In genomic region chr11:69998567-69999491, GRCm38 (mm10) we compare ENCODE assay signal across 9 mouse cellular contexts. TPM values are rescaled to one million over a fixed set of nuclear protein-coding genes. Genes with fewer than 3 reads are reported as not detected.
DNase-seq lines count a peak whose midpoint lies in the region; ATAC-seq lines count a peak whose summit lies in the region.
"Had no signal": no experiment of that assay in that cellular context is flagged by ENCODE, and none has a peak within 500 bp of the region (broad histone marks: within the 10 kb centered on the region; RNA-seq: fewer than 3 reads in every experiment).

No protein-coding gene starts in this region.

- H3K4me3 ChIP-seq in neural tube, embryonic 13.5 days, result peak overlapping the region; percentile 92
- 0 out of 2 replicates have a peak overlapping the region, but pooled peaks have one; percentile 94 for H3K4me3 ChIP-seq in hindbrain, embryonic 15.5 days
- no peak overlapping the region for H3K4me3 ChIP-seq in stomach, embryonic 15.5 days (replicated peaks)
- H3K4me3 ChIP-seq: lung, embryonic 15.5 days had no signal

- 92% methylated on average over 27 of the region's 27 CpGs for WGBS in neural tube, embryonic 13.5 days
- WGBS in hindbrain, embryonic 15.5 days, result 92% methylated on average over 27 of the region's 27 CpGs
- 91% methylated on average over 27 of the region's 27 CpGs for WGBS in stomach, embryonic 15.5 days

- H3K9me3 ChIP-seq in neural tube, embryonic 13.5 days, result no peaks in the 10 kb centered on the region
- H3K9me3 ChIP-seq in hindbrain, embryonic 15.5 days, result no peaks in the 10 kb centered on the region
- no peaks in the 10 kb centered on the region for H3K9me3 ChIP-seq in stomach, embryonic 15.5 days
- H3K9me3 ChIP-seq: lung, embryonic 15.5 days had no signal

- H3K4me2 ChIP-seq in neural tube, embryonic 13.5 days, result peak overlapping the region; percentile 65; the same call in 1 of the 2 replicates
- no peak overlapping the region for H3K4me2 ChIP-seq in hindbrain, embryonic 15.5 days
- H3K4me2 ChIP-seq in stomach, embryonic 15.5 days, result no peak overlapping the region

- ATAC-seq in neural tube, embryonic 13.5 days (ENCODE audit: low read depth), result no peak
- ATAC-seq in hindbrain, embryonic 15.5 days (ENCODE audit: low FRiP score, low read depth), result no peak
- no peak for ATAC-seq in stomach, embryonic 15.5 days (ENCODE audit: insufficient read depth, low FRiP score, low read depth)

- no peaks in the 10 kb centered on the region for H3K27me3 ChIP-seq in neural tube, embryonic 13.5 days
- no peaks in the 10 kb centered on the region for H3K27me3 ChIP-seq in hindbrain, embryonic 15.5 days
- H3K27me3 ChIP-seq in stomach, embryonic 15.5 days (replicated peaks), result no peaks in the 10 kb centered on the region
- H3K27me3 ChIP-seq: lung, embryonic 15.5 days had no signal

- peak; percentile 96 for DNase-seq in heart, adult 11 months
- DNase-seq in heart, postnatal 14 days, result no peak
- no peak for DNase-seq in neural tube, embryonic 10.5 days (ENCODE audit: extremely low spot score, low spot score)
- DNase-seq in adrenal gland, postnatal 10 days, result no peak
- DNase-seq in left cerebral cortex, postnatal 25 days (ENCODE audit: low spot score in 2 of 2), result no peak

- no peak overlapping the region for H3K9ac ChIP-seq in neural tube, embryonic 13.5 days
- no peak overlapping the region for H3K9ac ChIP-seq in hindbrain, embryonic 15.5 days
- H3K9ac ChIP-seq in stomach, embryonic 15.5 days, result no peak overlapping the region
- H3K9ac ChIP-seq: lung, embryonic 15.5 days had no signal

- peaks cover 63% of the 10 kb centered on the region for H3K4me1 ChIP-seq in neural tube, embryonic 13.5 days (replicated peaks)
- H3K4me1 ChIP-seq in hindbrain, embryonic 15.5 days (replicated peaks), result peaks cover 61% of the 10 kb centered on the region
- peaks cover 35% of the 10 kb centered on the region for H3K4me1 ChIP-seq in stomach, embryonic 15.5 days

- intact Hi-C loops in heart, postnatal 14 days (cut with DNase I), result loop anchor here (10.0 kb wide), 1 partner anchor 656 kb away; the partner anchor contains the start of genes Eno3 and Pfn1
- intact Hi-C loops in left cerebral cortex, postnatal 25 days (cut with DNase I), result no loop called here

- peaks cover 37% of the 10 kb centered on the region for H3K36me3 ChIP-seq in neural tube, embryonic 13.5 days
- peaks cover 27% of the 10 kb centered on the region for H3K36me3 ChIP-seq in hindbrain, embryonic 15.5 days
- peaks cover 27% of the 10 kb centered on the region for H3K36me3 ChIP-seq in stomach, embryonic 15.5 days

- H3K27ac ChIP-seq in neural tube, embryonic 13.5 days (replicated peaks), result 0 out of 2 replicates have a peak overlapping the region, but pooled peaks have one; percentile 61
- no peak overlapping the region for H3K27ac ChIP-seq in hindbrain, embryonic 15.5 days (replicated peaks)
- H3K27ac ChIP-seq in stomach, embryonic 15.5 days, result 0 out of 2 replicates have a peak overlapping the region, but pooled peaks have one; percentile 21

RNA-seq across cellular contexts. Expression of gene Dvl2, which starts 1.6 kb away (rescaled TPM):
- total RNA-seq in heart, postnatal 14 days (2021), result 1 to 10 TPM; 7.2 to 9.2 TPM
- 26.7 and 28.8 TPM in 2 replicates for polyA plus RNA-seq in neural tube, embryonic 13.5 days (2015; fragmentation: Nextera tagmentation; extraction: Ambion mirVana)
- polyA plus RNA-seq in hindbrain, embryonic 15.5 days (2015; fragmentation: Nextera tagmentation; extraction: Ambion mirVana), result 26.4 and 28.7 TPM in 2 replicates
- 31.9 and 33.9 TPM in 2 replicates for polyA plus RNA-seq in stomach, embryonic 15.5 days (2015; fragmentation: Nextera tagmentation; extraction: Ambion mirVana)
- 10 to 100 TPM; 15.7 to 23.0 TPM for total RNA-seq in adrenal gland, postnatal 10 days (2021)
- 10 to 100 TPM; 26.1 to 32.2 TPM for total RNA-seq in left cerebral cortex, postnatal 25 days (2021)

RNA-seq across cellular contexts. Expression of gene Phf23, which starts 3.3 kb away (rescaled TPM):
- 10 to 100 TPM; 27.4 to 31.5 TPM for total RNA-seq in heart, postnatal 14 days (2021)
- 74.2 and 76.3 TPM in 2 replicates for polyA plus RNA-seq in neural tube, embryonic 13.5 days (2015; fragmentation: Nextera tagmentation; extraction: Ambion mirVana)
- 56.1 and 62.2 TPM in 2 replicates for polyA plus RNA-seq in hindbrain, embryonic 15.5 days (2015; fragmentation: Nextera tagmentation; extraction: Ambion mirVana)
- polyA plus RNA-seq in stomach, embryonic 15.5 days (2015; fragmentation: Nextera tagmentation; extraction: Ambion mirVana), result 59.4 and 61.8 TPM in 2 replicates
- 10 to 100 TPM; 43.5 to 50.5 TPM for total RNA-seq in adrenal gland, postnatal 10 days (2021)
- total RNA-seq in left cerebral cortex, postnatal 25 days (2021), result 10 to 100 TPM; 44.6 to 47.5 TPM

RNA-seq across cellular contexts. Expression of gene Gabarap, which starts 7.9 kb away (rescaled TPM):
- 100 to 1,000 TPM; 249 to 257 TPM for total RNA-seq in heart, postnatal 14 days (2021)
- polyA plus RNA-seq in neural tube, embryonic 13.5 days (2015; fragmentation: Nextera tagmentation; extraction: Ambion mirVana), result 679 and 746 TPM in 2 replicates
- 561 and 571 TPM in 2 replicates for polyA plus RNA-seq in hindbrain, embryonic 15.5 days (2015; fragmentation: Nextera tagmentation; extraction: Ambion mirVana)
- polyA plus RNA-seq in stomach, embryonic 15.5 days (2015; fragmentation: Nextera tagmentation; extraction: Ambion mirVana), result 459 and 473 TPM in 2 replicates
- 100 to 1,000 TPM; 339 to 345 TPM for total RNA-seq in adrenal gland, postnatal 10 days (2021)
- 100 to 1,000 TPM; 217 to 218 TPM for total RNA-seq in left cerebral cortex, postnatal 25 days (2021)

RNA-seq across cellular contexts. Expression of gene Acadvl, which starts 16.4 kb away (rescaled TPM):
- total RNA-seq in heart, postnatal 14 days (2021), result 1,000 to 10,000 TPM; 1,350 to 1,353 TPM
- 58.2 and 60.9 TPM in 2 replicates for polyA plus RNA-seq in neural tube, embryonic 13.5 days (2015; fragmentation: Nextera tagmentation; extraction: Ambion mirVana)
- 58.0 and 62.2 TPM in 2 replicates for polyA plus RNA-seq in hindbrain, embryonic 15.5 days (2015; fragmentation: Nextera tagmentation; extraction: Ambion mirVana)
- 84.8 and 95.4 TPM in 2 replicates for polyA plus RNA-seq in stomach, embryonic 15.5 days (2015; fragmentation: Nextera tagmentation; extraction: Ambion mirVana)
- 1,000 to 10,000 TPM; 1,467 to 1,540 TPM for total RNA-seq in adrenal gland, postnatal 10 days (2021)
- 10 to 100 TPM; 57.4 to 59.3 TPM for total RNA-seq in left cerebral cortex, postnatal 25 days (2021)

RNA-seq across cellular contexts. Expression of gene Elp5, which starts 16.5 kb away (rescaled TPM):
- total RNA-seq in heart, postnatal 14 days (2021), result 10 to 100 TPM; 52.4 to 59.0 TPM
- polyA plus RNA-seq in neural tube, embryonic 13.5 days (2015; fragmentation: Nextera tagmentation; extraction: Ambion mirVana), result 160 and 162 TPM in 2 replicates
- 163 and 174 TPM in 2 replicates for polyA plus RNA-seq in hindbrain, embryonic 15.5 days (2015; fragmentation: Nextera tagmentation; extraction: Ambion mirVana)
- 92.9 and 99.4 TPM in 2 replicates for polyA plus RNA-seq in stomach, embryonic 15.5 days (2015; fragmentation: Nextera tagmentation; extraction: Ambion mirVana)
- 10 to 100 TPM; 66.8 to 71.4 TPM for total RNA-seq in adrenal gland, postnatal 10 days (2021)
- 100 to 1,000 TPM; 106 to 109 TPM for total RNA-seq in left cerebral cortex, postnatal 25 days (2021)
